Comparison of ENCODE assay signal across 14 mouse cellular contexts in genomic region chr17:28032219-28032618, GRCm38 (mm10). TPM values are rescaled to one million over a fixed set of nuclear protein-coding genes. Genes with fewer than 3 reads are reported as not detected.
DNase-seq lines count a peak whose midpoint lies in the region; ATAC-seq and TF ChIP-seq lines count a peak whose summit lies in the region.
"Had no signal": no experiment of that assay in that cellular context is flagged by ENCODE, and none has a peak within 500 bp of the region (broad histone marks: within the 10 kb centered on the region; RNA-seq: fewer than 3 reads in every experiment).

No protein-coding gene starts in this region.

- ATAC-seq in forebrain, postnatal 0 days, result no peak
- no peak for ATAC-seq in midbrain, embryonic 11.5 days (ENCODE audit: low FRiP score)
- ATAC-seq in CD4-positive, CD25-positive, alpha-beta regulatory T cell, adult 4 months, result no peak
- no peak for ATAC-seq in inflammation-experienced regulatory T-cells, adult 6 months

- no peak overlapping the region for H3K4me2 ChIP-seq in forebrain, postnatal 0 days (ENCODE audit: low read depth)
- H3K4me2 ChIP-seq in midbrain, embryonic 11.5 days, result no peak overlapping the region
- H3K4me2 ChIP-seq: heart, embryonic 15.5 days had no signal

- DNase-seq in left cerebral cortex, adult 2 months (ENCODE audit: extremely low spot score in 1 of 2, low spot score in 2 of 2), result no peak
- no peak for DNase-seq in left cerebral cortex, postnatal 36 days (ENCODE audit: low spot score in 2 of 2)
- no peak for DNase-seq in forebrain, embryonic 10.5 days (ENCODE audit: extremely low spot score, low spot score)
- DNase-seq in forebrain, postnatal 0 days, result no peak
- no peak for DNase-seq in midbrain, embryonic 11.5 days (ENCODE audit: low spot score, missing footprints)
- no peak for DNase-seq in layer of hippocampus, adult 9-11 months
- DNase-seq: adrenal gland, postnatal 36 days; cerebellum, adult 2 months; kidney, adult 18-20 months; right cerebral cortex, adult 18-20 months had no signal

- H3K36me3 ChIP-seq in forebrain, embryonic 10.5 days (replicated peaks), result peaks cover 9% of the 10 kb centered on the region
- H3K36me3 ChIP-seq in forebrain, postnatal 0 days (ENCODE audit: insufficient read depth), result no peaks in the 10 kb centered on the region
- H3K36me3 ChIP-seq in midbrain, embryonic 11.5 days (ENCODE audit: control insufficient read depth, insufficient read depth, low read length), result no peaks in the 10 kb centered on the region
- H3K36me3 ChIP-seq: heart, embryonic 15.5 days had no signal

- H3K9me3 ChIP-seq in forebrain, embryonic 10.5 days, result no peaks in the 10 kb centered on the region
- H3K9me3 ChIP-seq in forebrain, postnatal 0 days (ENCODE audit: low read length), result no peaks in the 10 kb centered on the region
- no peaks in the 10 kb centered on the region for H3K9me3 ChIP-seq in midbrain, embryonic 11.5 days (ENCODE audit: control insufficient read depth, low read length)
- H3K9me3 ChIP-seq: heart, embryonic 15.5 days had no signal

- no peak for TF ChIP-seq CTCF in left cerebral cortex, adult 2 months (IDR thresholded peaks at IDR 0.05)
- no peak for TF ChIP-seq CTCF in forebrain, postnatal 0 days (IDR thresholded peaks at IDR 0.05; ENCODE audit: low read depth)

- peaks cover 63% of the 10 kb centered on the region for H3K4me1 ChIP-seq in forebrain, embryonic 10.5 days
- peaks cover 9% of the 10 kb centered on the region for H3K4me1 ChIP-seq in forebrain, postnatal 0 days (ENCODE audit: insufficient read depth)
- peaks cover 16% of the 10 kb centered on the region for H3K4me1 ChIP-seq in midbrain, embryonic 11.5 days (ENCODE audit: control insufficient read depth, insufficient read depth, low read length)

- WGBS in forebrain, embryonic 10.5 days, result 82% methylated on average over 10 of the region's 10 CpGs
- WGBS in forebrain, postnatal 0 days, result 46% methylated on average over 10 of the region's 10 CpGs
- 79% methylated on average over 10 of the region's 10 CpGs for WGBS in midbrain, embryonic 11.5 days

- intact Hi-C loops in left cerebral cortex, adult 2 months (cut with DNase I), result no loop called here
- intact Hi-C loops in left cerebral cortex, postnatal 36 days (cut with DNase I), result no loop called here

- H3K27ac ChIP-seq in left cerebral cortex, adult 2 months, result peak overlapping the region; percentile 79; the same call in 1 of the 2 replicates
- H3K27ac ChIP-seq in forebrain, embryonic 10.5 days, result peak overlapping the region; percentile 75
- 0 out of 2 replicates have a peak overlapping the region, but pooled peaks have one; percentile 50 for H3K27ac ChIP-seq in forebrain, postnatal 0 days (ENCODE audit: low read depth, low read length)
- peak overlapping the region; percentile 60; the same call in 1 of the 2 replicates for H3K27ac ChIP-seq in midbrain, embryonic 11.5 days (ENCODE audit: low read depth, low read length)
- H3K27ac ChIP-seq: heart, embryonic 15.5 days had no signal

- no peak overlapping the region for H3K4me3 ChIP-seq in left cerebral cortex, adult 2 months
- no peak overlapping the region for H3K4me3 ChIP-seq in forebrain, embryonic 10.5 days
- H3K4me3 ChIP-seq in forebrain, postnatal 0 days (ENCODE audit: low read depth, low read length), result no peak overlapping the region
- no peak overlapping the region for H3K4me3 ChIP-seq in midbrain, embryonic 11.5 days (ENCODE audit: low read depth, low read length)
- H3K4me3 ChIP-seq: heart, embryonic 15.5 days; myocyte had no signal

- no peaks in the 10 kb centered on the region for H3K27me3 ChIP-seq in forebrain, embryonic 10.5 days (ENCODE audit: poor library complexity, severe bottlenecking)
- no peaks in the 10 kb centered on the region for H3K27me3 ChIP-seq in forebrain, postnatal 0 days (ENCODE audit: insufficient read depth, low read length)
- no peaks in the 10 kb centered on the region for H3K27me3 ChIP-seq in midbrain, embryonic 11.5 days (ENCODE audit: control insufficient read depth, insufficient read depth, low read length)
- H3K27me3 ChIP-seq: heart, embryonic 15.5 days had no signal

- H3K9ac ChIP-seq in forebrain, postnatal 0 days, result 0 out of 2 replicates have a peak overlapping the region, but pooled peaks have one; percentile 10
- peak overlapping the region; percentile 40 for H3K9ac ChIP-seq in midbrain, embryonic 11.5 days (ENCODE audit: low read length)
- H3K9ac ChIP-seq: heart, embryonic 15.5 days had no signal

RNA-seq across cellular contexts. Expression of gene Tcp11, which starts 48.2 kb away (rescaled TPM):
- total RNA-seq in left cerebral cortex, adult 2 months (2021), result under 1 TPM; 0.61 to 0.88 TPM
- under 1 TPM; 0.54 to 0.59 TPM for total RNA-seq in left cerebral cortex, postnatal 36 days (2021)
- 0.68 and 0.85 TPM in 2 replicates for polyA plus RNA-seq in forebrain, embryonic 10.5 days (2016; fragmentation: Nextera tagmentation; extraction: Ambion mirVana)
- total RNA-seq in forebrain, postnatal 0 days (2014; rRNA removed), result 4.3 and 7.2 TPM in 2 replicates
- polyA plus RNA-seq in forebrain, postnatal 0 days (2015; fragmentation: Nextera tagmentation; extraction: Ambion mirVana), result 1.7 and 2.9 TPM in 2 replicates
- 0.70 and 1.0 TPM in 2 replicates for polyA plus RNA-seq in midbrain, embryonic 11.5 days (2014; fragmentation: Nextera tagmentation; extraction: Ambion mirVana)
- 1 to 10 TPM; 3.1 to 3.8 TPM for polyA plus RNA-seq in CD4-positive, CD25-positive, alpha-beta regulatory T cell, adult 4 months (2017; shearing (Covaris generic))
- 1 to 10 TPM; 1.8 to 1.9 (median 1.8) TPM for polyA plus RNA-seq in inflammation-experienced regulatory T-cells, adult 6 months (2017; shearing (Covaris generic))
- total RNA-seq: adrenal gland, postnatal 36 days had no signal
- polyA plus RNA-seq: myocyte had no signal
